Mouse (Mus musculus) cerebellum, adult 18-20 months (tissue): ENCODE measurements at regions not wholly inside any gene's neighbourhood (a gene's known extent, or its start where the extent isn't known, plus 50 kb on each side); places are given as distances from the start of the nearest gene placed in this dataset.

Experiments
- DNase-seq, 2 experiments: peaks; one replicate each; pipeline ENCODE4 v3.0.0; 2021

DNA sequence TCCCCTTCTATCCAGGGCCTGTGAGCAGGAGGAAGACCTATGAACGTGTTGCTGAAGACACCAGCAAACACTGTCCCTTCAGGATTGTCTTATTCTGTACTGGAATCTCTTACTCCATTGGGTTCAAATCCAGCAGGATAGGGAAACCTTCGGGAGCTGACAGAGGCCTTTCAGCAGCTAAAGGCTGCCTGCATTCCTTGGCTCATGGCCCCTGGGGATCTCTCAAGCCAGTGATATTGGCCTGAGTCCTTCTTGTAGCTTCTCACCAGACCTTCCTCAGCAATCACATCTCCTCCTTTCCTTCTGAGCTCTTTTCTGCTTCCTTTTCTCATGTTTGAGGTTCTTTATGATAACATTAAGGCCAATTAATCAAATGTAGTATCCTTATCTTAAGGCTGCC, 103.8 kb upstream of the Sh3bp4 start:
- DNase-seq: no peak

DNA sequence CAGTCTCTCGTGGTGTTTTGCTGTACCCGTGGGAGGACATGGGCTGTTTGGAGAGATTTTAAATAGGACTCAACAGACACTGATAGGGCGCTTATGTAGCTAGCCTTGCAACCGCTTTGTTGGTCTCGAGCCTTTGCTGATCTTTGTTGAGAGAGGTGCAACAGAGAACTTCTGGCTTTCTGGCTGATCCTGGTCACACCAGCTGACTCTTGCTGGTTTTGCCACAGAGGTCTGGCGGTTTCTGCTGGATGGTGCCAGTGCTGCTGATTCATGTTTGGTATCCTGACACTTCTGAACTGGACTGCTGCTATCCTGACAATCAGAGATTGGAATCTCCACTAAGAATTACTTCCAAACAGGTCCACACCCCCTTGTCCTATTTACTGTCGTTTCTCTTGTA, 102.1 kb upstream of the Sh3bp4 start:
- DNase-seq: no peak

DNA sequence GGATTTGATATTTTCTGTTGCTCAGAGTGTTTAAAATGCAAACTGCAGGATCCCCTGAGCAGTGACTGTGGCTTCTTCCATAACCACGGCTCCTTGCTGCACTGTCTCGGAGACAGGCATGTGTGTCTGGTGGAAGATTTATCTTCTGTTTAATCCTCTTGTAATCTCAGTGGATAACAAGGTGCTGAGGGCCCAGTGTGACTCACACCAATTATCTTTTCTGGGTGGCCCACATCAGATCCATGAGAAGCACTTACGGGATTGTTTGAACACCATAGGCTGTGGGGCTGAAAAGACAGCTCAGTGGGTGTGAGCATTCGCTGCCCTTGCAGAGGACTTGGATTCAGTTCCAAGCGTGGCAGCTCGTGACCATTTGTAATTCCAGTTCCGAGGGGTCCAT, 101.2 kb upstream of the Sh3bp4 start:
- no peak for DNase-seq

DNA sequence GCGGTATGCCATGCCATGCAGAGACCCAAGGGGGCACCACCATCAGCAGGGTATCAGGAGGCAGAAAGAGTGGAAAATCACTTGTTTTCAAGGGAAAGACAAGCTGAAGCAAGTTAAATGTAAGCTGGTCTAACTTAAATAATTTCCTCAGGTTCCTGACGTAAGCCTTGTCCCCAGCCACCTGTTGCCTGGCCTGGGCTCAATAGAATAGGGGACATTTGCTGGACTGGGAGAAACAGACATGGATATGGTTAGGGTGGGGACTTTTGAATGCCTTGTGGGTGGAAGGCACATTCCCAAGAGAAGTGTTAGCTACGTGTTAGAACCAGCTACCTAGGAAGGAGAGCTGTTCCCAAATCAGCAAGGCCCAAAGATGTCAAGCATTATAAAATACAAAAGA, 100.6 kb upstream of the Sh3bp4 start:
- DNase-seq: no peak

DNA sequence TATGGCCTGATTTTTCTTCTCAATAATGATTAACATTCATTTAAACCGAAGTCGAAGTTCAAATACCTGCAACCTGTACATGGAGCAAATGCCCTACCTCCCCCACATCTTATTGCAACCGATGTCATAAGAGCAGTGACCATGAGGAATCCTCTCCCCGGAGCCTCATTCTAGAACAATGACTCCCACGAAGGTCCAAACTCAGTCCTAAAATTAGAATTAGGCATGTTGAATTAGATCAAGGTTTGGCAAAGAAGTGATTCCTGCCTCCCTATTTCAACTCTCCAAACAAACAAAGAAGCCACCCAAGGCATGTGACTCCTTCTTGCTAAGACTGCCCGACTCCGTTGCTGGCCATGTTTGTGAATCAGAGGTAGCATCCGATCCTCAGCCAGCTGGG, 94.1 kb upstream of the Sh3bp4 start:
- no peak for DNase-seq

DNA sequence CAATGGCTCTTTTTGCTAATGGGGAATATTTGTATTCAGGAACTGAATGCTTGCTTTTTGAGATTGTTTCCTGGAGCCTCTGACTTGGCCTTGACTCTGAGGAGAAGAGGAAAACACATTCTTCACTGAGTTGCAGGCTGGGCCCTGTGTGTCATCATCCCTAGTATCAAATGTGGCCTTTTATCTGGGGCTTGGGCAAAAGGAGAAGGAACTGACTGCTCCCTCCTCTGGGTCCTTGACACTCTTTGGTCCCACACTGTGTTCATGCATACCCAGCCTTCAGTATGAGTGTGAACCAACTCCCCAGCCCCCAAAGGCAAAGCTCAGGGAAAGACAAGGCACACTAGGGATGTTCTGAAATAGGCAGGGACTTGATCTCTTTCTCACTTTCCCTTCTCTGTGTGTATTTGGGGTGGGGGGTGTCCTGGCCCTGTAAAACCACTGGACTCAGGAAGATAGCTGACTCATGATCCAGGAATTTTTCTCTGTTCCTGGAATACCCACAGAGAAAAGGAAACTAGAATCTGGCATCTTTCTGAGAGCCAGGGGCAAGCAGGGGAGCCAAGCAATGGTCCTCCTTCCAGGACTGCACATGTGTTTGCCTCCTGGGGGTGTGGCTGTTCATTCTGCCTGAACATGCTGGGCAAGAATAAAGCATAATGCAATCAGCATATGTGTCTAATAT, 82.1 kb upstream of the Sh3bp4 start:
- DNase-seq: no peak

DNA sequence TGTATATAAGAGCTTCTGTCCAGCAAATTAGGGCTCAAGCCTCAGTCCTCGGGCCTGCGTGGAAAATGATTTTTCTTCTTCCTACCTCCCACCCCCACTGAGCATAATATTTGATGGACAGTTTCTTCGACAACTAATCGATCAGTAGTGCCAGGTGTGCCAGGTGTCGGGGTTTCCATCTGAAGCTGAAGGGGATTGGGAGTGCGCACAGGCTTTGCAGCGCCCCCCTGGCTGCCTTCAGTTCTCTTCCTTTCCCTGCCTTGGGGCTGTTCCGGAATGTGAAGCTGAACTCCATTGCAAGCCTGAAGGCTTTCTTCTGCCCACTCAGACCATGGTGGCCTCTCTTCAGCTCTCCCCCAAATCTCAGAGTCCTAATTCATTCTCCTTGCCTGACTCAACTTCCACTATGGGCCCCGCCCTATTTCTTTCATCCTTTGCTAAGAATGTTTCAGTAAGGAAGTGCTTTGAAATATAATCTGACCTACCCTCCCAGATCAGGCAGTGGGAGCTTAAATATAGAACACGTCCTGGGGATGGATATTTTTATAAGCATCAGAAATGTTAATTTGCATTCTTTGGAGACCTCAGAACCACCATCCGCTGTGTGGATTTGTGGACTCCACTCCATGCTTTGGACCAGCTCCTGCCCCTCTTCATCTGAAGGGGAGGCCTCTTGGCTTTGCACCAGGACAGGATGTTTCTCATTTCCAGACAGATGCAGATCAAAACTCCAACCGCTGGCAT, 75.5 kb upstream of the Sh3bp4 start:
- DNase-seq: no peak

DNA sequence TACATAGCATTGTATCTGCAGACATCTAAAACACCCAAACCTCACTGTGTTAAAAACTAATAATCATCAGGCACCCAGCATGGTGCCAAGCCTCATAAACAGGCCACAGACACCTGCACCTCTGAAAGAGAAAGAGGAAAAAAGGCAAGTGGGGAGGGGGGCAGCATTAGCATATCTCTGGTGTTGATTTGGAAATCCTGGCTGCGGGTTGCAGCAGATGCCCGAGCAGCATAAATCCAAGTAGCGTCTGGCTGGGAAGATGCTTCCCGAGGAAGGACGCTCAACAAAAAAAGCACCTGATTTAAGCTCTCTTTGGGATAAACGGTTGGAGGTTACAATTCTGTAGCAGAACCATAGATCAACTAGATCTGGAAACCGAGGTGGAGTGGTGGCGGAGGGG, 74.3 kb upstream of the Sh3bp4 start:
- DNase-seq: no peak

DNA sequence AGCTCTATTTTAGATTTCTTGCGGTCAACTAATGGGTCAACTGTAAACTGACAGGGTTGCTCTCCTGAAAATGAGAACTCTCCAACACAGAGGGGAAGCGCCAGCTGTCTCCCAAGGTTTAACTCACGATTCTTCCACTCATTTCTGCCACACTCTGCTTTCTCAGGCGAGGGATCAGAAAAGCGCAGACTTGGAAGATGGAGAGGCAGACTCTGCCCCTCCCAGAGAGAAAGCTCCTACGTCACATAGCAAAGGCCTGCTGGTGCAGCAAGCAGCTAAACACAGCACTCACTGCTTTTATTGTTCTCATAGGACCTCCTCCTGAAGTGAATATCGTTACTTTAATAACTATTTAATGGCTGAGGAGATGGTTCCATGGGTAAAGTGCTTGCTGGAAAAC, 73.6 kb upstream of the Sh3bp4 start:
- DNase-seq: no peak

DNA sequence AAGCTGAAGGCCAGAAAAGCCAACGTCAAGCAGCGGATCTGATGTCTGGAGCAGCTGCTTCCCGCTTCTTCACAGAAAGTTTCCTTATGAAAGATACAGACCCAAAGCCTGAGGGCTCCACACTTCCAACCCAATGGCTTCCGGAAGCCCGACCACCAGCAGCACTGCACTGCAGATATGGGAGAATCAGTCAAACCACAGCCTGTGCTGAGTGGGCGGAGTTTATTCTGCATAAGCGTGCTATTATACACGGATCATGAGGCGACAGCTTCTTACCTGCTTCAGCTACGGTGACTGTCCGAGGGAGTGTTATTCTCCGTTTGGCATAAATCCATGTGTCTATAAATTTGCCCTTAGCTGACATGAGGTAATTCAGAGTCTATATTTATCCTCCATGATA, 72.4 kb upstream of the Sh3bp4 start:
- no peak for DNase-seq

DNA sequence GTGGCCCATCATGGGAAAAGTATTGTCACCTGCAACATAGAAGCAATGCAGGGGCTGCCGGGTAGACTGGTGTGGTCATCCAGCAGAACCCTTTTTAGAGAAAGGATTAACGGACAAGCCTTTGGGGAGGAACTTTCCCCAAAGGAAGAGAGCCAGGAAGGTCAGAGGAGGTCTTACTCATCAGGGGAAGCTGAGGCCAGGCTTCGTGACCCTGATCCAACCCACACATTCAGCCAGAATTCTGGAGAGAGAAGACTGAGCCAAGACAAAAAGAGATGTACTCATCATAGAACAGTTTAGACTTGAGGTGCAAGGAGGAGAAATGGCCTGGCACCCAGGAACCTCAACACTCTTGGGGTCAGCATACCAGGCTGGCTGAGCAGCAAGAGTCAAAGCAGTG, 67.9 kb upstream of the Sh3bp4 start:
- DNase-seq: no peak

DNA sequence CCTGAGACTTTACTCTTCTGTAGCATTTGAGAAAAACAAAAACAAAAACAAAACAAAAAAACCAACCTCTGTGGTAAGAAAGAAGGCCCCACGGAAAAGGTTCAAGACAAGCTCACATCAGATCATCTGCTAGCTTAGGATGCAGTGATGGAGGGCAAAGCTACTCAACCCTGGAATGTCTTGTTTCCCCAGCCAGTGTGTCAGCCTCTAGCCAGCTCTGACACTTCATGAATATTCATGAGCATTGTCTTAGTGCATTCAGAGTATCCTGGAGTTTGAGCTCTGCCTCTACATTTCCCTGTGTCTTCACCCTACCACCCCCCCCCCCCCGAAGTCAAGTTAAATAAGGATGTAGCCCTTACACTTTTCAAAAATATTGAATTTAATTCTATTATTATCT, 66.5 kb upstream of the Sh3bp4 start:
- DNase-seq: no peak

DNA sequence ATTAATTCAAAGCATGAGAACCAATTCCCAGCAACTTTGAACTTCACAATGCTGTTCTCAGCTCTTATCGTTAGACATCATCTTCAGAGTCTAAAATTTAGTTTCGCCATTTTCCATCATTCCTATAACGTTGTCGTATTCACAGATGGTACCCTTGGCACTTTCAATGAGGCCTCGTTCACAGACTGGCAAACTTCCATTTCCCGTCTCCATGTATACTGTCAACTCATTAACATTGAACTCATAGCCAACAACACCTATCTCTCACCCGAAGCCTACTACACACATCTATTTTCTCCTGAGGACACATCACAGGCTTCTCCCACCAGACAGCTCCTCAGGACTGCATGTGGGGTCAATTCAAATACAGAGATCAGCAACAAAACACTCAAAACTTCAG, 62.7 kb upstream of the Sh3bp4 start:
- DNase-seq: no peak

DNA sequence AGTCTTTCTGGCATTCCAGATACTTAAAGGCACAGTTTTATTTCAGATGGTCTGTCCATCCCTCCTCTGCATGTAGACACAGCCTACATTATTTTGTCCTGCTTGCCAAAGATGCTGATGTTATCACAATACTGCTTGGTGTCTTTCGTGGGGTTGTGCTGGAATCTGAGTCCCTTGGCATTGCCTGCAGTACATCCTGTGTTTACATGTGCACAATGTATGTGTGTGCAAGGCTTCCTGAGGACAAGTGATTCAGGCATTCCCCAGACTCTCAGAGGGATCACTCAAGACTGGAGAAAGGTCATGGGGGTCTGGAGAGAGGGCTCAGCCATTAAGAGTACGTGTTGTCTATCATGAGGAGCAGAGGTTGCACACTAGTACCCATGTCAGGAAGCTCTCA, 60.0 kb upstream of the Sh3bp4 start:
- no peak for DNase-seq

DNA sequence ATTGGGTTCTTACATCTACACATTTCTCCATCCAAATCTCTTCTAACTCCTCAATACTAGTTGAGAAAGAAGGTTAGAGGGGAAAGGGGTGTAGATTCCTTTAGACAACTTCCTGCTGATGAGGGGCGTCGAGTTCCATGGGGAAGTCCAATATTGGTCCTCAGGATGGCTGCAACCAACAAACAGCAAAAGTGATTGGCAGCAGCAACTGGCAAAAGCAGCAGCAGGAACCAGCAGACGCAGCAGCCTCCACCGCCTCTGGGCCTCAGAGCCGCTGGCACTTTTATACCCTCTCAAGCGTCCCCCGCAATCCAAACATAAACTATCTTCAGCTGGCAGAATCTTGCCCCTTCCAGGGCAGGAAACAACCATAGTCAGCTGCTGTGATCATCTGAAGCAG, 58.8 kb upstream of the Sh3bp4 start:
- no peak for DNase-seq

DNA sequence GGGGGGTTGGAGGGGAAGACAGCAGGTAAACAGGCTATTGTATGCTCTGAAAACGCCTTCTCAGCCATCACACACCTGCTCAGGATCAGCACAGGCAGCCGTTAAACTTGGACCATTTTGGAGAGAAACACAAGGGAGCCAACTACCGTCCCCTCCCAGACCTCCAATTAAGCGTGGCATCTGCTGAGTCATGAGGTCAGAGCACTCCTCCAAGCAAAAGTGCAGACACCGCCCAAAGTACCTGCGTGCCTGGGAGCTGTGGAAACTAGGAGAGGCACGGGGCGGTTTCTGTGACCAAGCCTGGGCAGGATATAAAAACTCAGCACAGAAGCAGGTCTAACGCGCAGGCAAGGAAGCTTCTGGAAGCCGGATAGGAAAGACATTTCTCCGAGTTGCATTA, 54.8 kb upstream of the Sh3bp4 start:
- no peak for DNase-seq

DNA sequence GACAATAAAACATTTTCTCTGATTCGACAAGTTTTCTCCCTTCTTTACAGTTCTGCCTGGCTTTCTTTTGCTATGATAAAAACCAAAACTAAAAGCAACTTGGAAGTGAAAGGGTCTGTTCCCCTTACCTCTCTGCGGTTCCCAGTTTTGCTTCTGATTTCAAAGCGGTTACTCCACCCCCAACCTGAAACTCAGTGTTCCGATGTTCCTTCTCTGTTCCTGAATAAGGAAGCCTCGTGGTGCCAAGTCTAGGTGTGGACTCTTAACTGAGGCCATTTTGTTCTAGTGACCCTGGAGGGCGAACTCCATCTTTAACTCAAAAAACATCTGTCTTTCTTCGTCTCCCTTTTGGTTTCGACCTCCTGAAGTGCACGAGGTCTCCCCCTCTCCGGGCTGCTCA, 54.4 kb upstream of the Sh3bp4 start:
- no peak for DNase-seq

DNA sequence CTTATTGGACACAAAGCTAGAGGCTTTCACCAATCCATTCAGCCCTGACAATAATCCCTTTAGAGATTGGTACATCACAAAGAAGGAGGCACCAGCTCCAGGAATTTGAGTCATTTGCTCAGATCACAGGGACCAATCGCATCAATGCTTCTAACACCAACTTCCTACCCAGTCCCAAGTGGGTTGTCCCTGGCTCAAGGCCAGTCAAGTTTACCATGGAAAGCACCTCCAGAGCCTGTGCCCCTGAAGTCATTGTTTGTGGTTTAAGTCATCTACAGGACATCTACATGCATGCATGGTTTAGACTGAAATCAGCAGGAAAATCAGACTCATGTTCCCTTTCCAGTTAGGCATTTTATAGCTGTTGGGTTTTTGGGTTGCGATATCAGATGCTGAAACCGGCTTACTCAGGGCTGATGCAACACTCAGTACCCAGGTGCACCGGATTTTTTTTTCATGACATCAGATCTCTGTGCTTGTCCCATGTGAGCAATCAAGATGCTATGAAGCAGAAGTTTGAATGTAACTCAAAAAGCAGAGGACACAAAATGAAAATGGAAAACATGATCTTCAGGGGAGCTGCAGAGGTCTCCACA, 50.3 kb upstream of the Sh3bp4 start:
- DNase-seq: no peak
